ENCODE assay signal across 9 mouse cellular contexts in genomic region chr2:30769187-30769586, GRCm38 (mm10). TPM values are rescaled to one million over a fixed set of nuclear protein-coding genes. Genes with fewer than 3 reads are reported as not detected.
DNase-seq lines count a peak whose midpoint lies in the region; ATAC-seq and TF ChIP-seq lines count a peak whose summit lies in the region.
"Had no signal": no experiment of that assay in that cellular context is flagged by ENCODE, and none has a peak within 500 bp of the region (broad histone marks: within the 10 kb centered on the region; RNA-seq: fewer than 3 reads in every experiment).

No protein-coding gene starts in this region.

- 51% methylated on average over 6 of the region's 6 CpGs for WGBS in kidney, embryonic 15.5 days
- WGBS in liver, embryonic 14.5 days (ENCODE audit: insufficient replicate concordance), result 32% methylated on average over 6 of the region's 6 CpGs

- H3K27ac ChIP-seq in kidney, embryonic 15.5 days, result peak overlapping the region; percentile 24; the same call in 1 of the 2 replicates
- H3K27ac ChIP-seq in liver, embryonic 14.5 days, result no peak overlapping the region; the same call in 1 of the 2 replicates
- H3K27ac ChIP-seq: limb, embryonic 12.5 days had no signal

- peaks cover 56% of the 10 kb centered on the region for H3K4me1 ChIP-seq in kidney, embryonic 15.5 days
- H3K4me1 ChIP-seq in liver, embryonic 14.5 days (replicated peaks; ENCODE audit: control insufficient read depth in 2 of 2, insufficient read depth in 2 of 2, low read length in 1 of 2), result peaks cover 42 to 50% of the 10 kb centered on the region in 2 experiments

- no peak overlapping the region for H3K4me2 ChIP-seq in kidney, embryonic 15.5 days
- H3K4me2 ChIP-seq in liver, embryonic 14.5 days (ENCODE audit: low read depth), result no peak overlapping the region
- H3K4me2 ChIP-seq: limb, embryonic 12.5 days had no signal

- no peak overlapping the region for H3K4me3 ChIP-seq in kidney, embryonic 15.5 days (replicated peaks)
- no peak overlapping the region for H3K4me3 ChIP-seq in liver, embryonic 14.5 days (ENCODE audit: insufficient read depth in 1 of 2, low read depth in 2 of 2, low read length in 2 of 2)
- H3K4me3 ChIP-seq: limb, embryonic 12.5 days had no signal

- peak; percentile 67 for TF ChIP-seq CTCF in liver, embryonic 14.5 days (IDR thresholded peaks at IDR 0.05; ENCODE audit: low read depth)

- H3K9me3 ChIP-seq in kidney, embryonic 15.5 days (replicated peaks), result no peaks in the 10 kb centered on the region
- H3K9me3 ChIP-seq in liver, embryonic 14.5 days (ENCODE audit: control insufficient read depth, low read length), result no peaks in the 10 kb centered on the region

- H3K36me3 ChIP-seq in kidney, embryonic 15.5 days, result no peaks in the 10 kb centered on the region
- no peaks in the 10 kb centered on the region for H3K36me3 ChIP-seq in liver, embryonic 14.5 days (replicated peaks; ENCODE audit: control insufficient read depth, insufficient read depth, low read depth)
- H3K36me3 ChIP-seq: limb, embryonic 12.5 days had no signal

- ATAC-seq in kidney, embryonic 15.5 days (replicated peaks; ENCODE audit: low FRiP score), result no peak
- ATAC-seq in liver, embryonic 14.5 days (ENCODE audit: insufficient read depth), result no peak
- no peak for ATAC-seq in inflammation-experienced regulatory T-cells, adult 6 months

- no peak for TF ChIP-seq EP300 in liver, embryonic 14.5 days (IDR thresholded peaks at IDR 0.05; ENCODE audit: low read depth)

- DNase-seq in adrenal gland, adult (ENCODE audit: inconsistent age in 2 of 2, low spot score in 1 of 2), result peak; percentile 48 to 80
- DNase-seq in adrenal gland, adult 8-10 months, result no peak
- DNase-seq in kidney, adult 9 months, result no peak
- peak; percentile 68 for DNase-seq in adrenal gland, postnatal 14 days
- no peak for DNase-seq in liver, embryonic 14.5 days (ENCODE audit: low read depth in 3 of 3, low spot score in 3 of 3)
- DNase-seq in right cerebral cortex, postnatal 14 days, result no peak

- H3K27me3 ChIP-seq in kidney, embryonic 15.5 days, result no peaks in the 10 kb centered on the region
- H3K27me3 ChIP-seq in liver, embryonic 14.5 days (ENCODE audit: control insufficient read depth, insufficient read depth, low read length), result no peaks in the 10 kb centered on the region

- no peak overlapping the region for H3K9ac ChIP-seq in kidney, embryonic 15.5 days
- no peak overlapping the region for H3K9ac ChIP-seq in liver, embryonic 14.5 days (replicated peaks)

RNA-seq across cellular contexts. Expression of gene 1700001O22Rik, which starts 34.3 kb away (rescaled TPM):
- total RNA-seq in adrenal gland, adult 8-10 months (2022), result 1 to 10 TPM; 3.6 to 6.2 (median 5.7) TPM
- polyA plus RNA-seq in kidney, embryonic 15.5 days (2015; fragmentation: Nextera tagmentation; extraction: Ambion mirVana), result 3.5 TPM in 2 replicates
- 0.98 and 2.0 TPM in 2 replicates for total RNA-seq in adrenal gland, postnatal 14 days (2021)
- not detected in 2 replicates for polyA plus RNA-seq in liver, embryonic 14.5 days (2012; rRNA removed)
- not detected in 2 replicates for polyA plus RNA-seq in liver, embryonic 14.5 days (2014; fragmentation: Nextera tagmentation; extraction: Ambion mirVana)
- polyA plus RNA-seq in inflammation-experienced regulatory T-cells, adult 6 months (2017; shearing (Covaris generic)), result 1 to 10 TPM in 1 of 3 experiments, under 1 TPM in 2; 0.55 to 2.5 (median 0.84) TPM

RNA-seq across cellular contexts. Expression of gene Ntmt1, which starts 38.4 kb away (rescaled TPM):
- total RNA-seq in adrenal gland, adult 8-10 months (2022), result 10 to 100 TPM; 40.1 to 77.8 (median 49.1) TPM
- 82.6 and 96.6 TPM in 2 replicates for polyA plus RNA-seq in kidney, embryonic 15.5 days (2015; fragmentation: Nextera tagmentation; extraction: Ambion mirVana)
- total RNA-seq in adrenal gland, postnatal 14 days (2021), result 32.3 and 37.7 TPM in 2 replicates
- 12.0 and 14.5 TPM in 2 replicates for polyA plus RNA-seq in liver, embryonic 14.5 days (2012; rRNA removed)
- polyA plus RNA-seq in liver, embryonic 14.5 days (2014; fragmentation: Nextera tagmentation; extraction: Ambion mirVana), result 23.3 and 25.6 TPM in 2 replicates
- polyA plus RNA-seq in inflammation-experienced regulatory T-cells, adult 6 months (2017; shearing (Covaris generic)), result 10 to 100 TPM; 27.4 to 34.0 (median 28.7) TPM

Comparison
In these comparisons a context has a peak if more than half of its experiments do, and no peak if none do; other contexts are left out.
1. DNase-seq: peak in adrenal gland, adult (2 of 2) and adrenal gland, postnatal 14 days (single experiment); none in adrenal gland, adult 8-10 months (single experiment), kidney, adult 9 months (single experiment), liver, embryonic 14.5 days (0 of 3) and right cerebral cortex, postnatal 14 days (single experiment).